In the genomic region with DNA sequence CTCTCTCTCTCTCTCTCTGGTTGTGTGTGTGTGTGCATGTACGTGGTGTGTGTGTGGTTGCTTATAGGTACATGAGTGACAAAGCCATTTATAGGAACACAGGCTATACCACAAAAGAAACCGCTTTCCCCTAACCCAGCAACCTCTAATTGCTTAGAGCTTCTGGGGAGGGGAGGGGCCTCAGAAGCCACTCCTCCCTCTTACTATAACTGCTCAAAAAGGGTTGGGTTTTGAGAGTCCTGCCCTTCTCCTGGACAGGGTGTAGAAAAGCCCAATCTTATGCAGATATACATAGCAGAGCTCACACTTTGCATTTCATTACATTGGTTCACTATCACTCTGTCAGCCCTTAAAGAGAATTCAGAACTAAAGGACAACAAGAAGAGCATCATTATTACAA, we compare ENCODE assay signal across 20 mouse cellular contexts. TPM values are rescaled to one million over a fixed set of nuclear protein-coding genes. Genes with fewer than 3 reads are reported as not detected.
"Had no signal": no experiment of that assay in that cellular context is flagged by ENCODE, and none has a peak within 500 bp of the region (broad histone marks: within the 10 kb centered on the region; RNA-seq: fewer than 3 reads in every experiment).

No protein-coding gene starts in this region.

- H3K27ac ChIP-seq: midbrain, embryonic 10.5 days; midbrain, embryonic 12.5 days; neural tube, embryonic 13.5 days; stomach, embryonic 15.5 days; stomach, postnatal 0 days had no signal

- H3K36me3 ChIP-seq: midbrain, embryonic 10.5 days; midbrain, embryonic 12.5 days; neural tube, embryonic 13.5 days; stomach, embryonic 15.5 days had no signal

- ATAC-seq: midbrain, embryonic 16.5 days had no signal

- H3K4me2 ChIP-seq: lung, embryonic 14.5 days; midbrain, embryonic 12.5 days; neural tube, embryonic 13.5 days; stomach, embryonic 15.5 days had no signal

- H3K4me3 ChIP-seq: midbrain, embryonic 10.5 days; midbrain, embryonic 12.5 days; myocyte; neural tube, embryonic 13.5 days; stomach, embryonic 15.5 days had no signal

- H3K9ac ChIP-seq: lung, embryonic 14.5 days; midbrain, embryonic 12.5 days; neural tube, embryonic 13.5 days; stomach, embryonic 15.5 days had no signal

- H3K27me3 ChIP-seq: midbrain, embryonic 12.5 days; neural tube, embryonic 13.5 days; stomach, embryonic 15.5 days had no signal

- DNase-seq: lung, adult 18-20 months; lung, embryonic 14.5 days; lung, postnatal 10 days; lung, postnatal 4 days; midbrain, embryonic 14.5 days; right cerebral cortex, postnatal 14 days; thymus, adult 18-20 months; thymus, postnatal 14 days; thymus, postnatal 36 days had no signal

- H3K4me1 ChIP-seq: midbrain, embryonic 10.5 days; midbrain, embryonic 12.5 days; neural tube, embryonic 13.5 days; stomach, embryonic 15.5 days had no signal

- H3K9me3 ChIP-seq: midbrain, embryonic 10.5 days; midbrain, embryonic 12.5 days; neural tube, embryonic 13.5 days; stomach, embryonic 15.5 days had no signal

RNA-seq across cellular contexts. Expression of a gene that starts 6.0 kb away (rescaled TPM):
- total RNA-seq: megakaryocyte, adult 5-6 weeks; megakaryocyte-erythroid progenitor cell, adult 5-6 weeks; neutrophil, adult 5-6 weeks had no signal

RNA-seq across cellular contexts. Expression of a gene that starts 36.3 kb away (rescaled TPM):
- total RNA-seq: megakaryocyte, adult 5-6 weeks; megakaryocyte-erythroid progenitor cell, adult 5-6 weeks; neutrophil, adult 5-6 weeks had no signal

RNA-seq across cellular contexts. Expression of a gene that starts 48.7 kb away (rescaled TPM):
- total RNA-seq: megakaryocyte, adult 5-6 weeks; megakaryocyte-erythroid progenitor cell, adult 5-6 weeks; neutrophil, adult 5-6 weeks had no signal
- polyA plus RNA-seq: spleen, adult 2 months had no signal
